Mouse (Mus musculus) frontal cortex, postnatal 10 days (tissue): ENCODE results near the gene Lair1.
A peak's percentile ranks its signal among the peaks of the same experiment; 100 is the strongest.
"Not testable (repeated sequence)": the region's sequence is repeated elsewhere in the genome, so short reads cannot be mapped to it uniquely, and the experiment has no call there.

Experiments
- DNase-seq, 2 experiments: peaks; one replicate each; pipeline ENCODE4 v3.0.0; 2022; ENCODE audit warnings: low spot score in 2 of 2, mixed read lengths in 1 of 2

The Lair1 gene

DNA sequence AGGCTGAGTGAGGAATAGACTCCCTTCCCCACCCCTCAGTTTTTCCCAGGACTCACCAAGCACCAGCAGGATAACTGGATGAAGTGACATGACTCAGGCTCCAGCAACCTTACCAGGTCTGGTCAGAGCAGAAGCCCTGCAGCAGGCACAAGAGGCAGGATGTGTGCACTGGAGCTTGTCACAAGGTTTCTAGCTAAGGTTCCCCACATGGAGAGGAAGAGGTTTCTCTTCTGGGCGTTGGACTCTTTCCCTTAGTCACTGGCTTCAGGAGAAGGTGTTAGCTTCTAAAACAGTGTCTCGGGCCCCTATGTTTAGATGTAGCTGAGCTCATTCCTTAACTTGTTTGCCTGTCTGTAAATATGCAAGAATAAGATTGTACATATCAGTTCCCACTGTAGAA, at the start of gene Lair1:
Gene Lair1, minus strand, starts transcription at position 192 of the 400 bp plus-strand sequence.
- DNase-seq, result no peak

DNA sequence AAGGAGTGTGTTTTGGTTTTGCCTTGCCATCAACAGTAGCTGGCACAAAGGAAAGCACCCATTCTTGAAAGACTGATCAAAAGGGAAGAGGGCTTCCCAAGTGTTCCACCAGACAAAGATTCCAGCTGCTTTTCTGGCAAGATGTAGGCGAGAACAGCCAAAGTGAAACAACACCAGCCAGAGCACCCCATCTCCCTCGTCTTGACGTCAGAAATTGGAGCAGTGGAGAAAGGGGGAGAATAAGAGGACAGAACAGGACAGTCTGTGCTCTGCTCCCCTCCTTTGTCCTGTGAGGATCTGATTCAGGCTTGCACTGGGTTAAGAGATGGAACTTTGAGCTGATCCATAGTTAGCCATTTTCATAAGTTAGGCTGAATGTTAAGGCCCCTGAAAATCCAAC, 48.8 kb upstream of the Lair1 start:
- DNase-seq, result no peak

DNA sequence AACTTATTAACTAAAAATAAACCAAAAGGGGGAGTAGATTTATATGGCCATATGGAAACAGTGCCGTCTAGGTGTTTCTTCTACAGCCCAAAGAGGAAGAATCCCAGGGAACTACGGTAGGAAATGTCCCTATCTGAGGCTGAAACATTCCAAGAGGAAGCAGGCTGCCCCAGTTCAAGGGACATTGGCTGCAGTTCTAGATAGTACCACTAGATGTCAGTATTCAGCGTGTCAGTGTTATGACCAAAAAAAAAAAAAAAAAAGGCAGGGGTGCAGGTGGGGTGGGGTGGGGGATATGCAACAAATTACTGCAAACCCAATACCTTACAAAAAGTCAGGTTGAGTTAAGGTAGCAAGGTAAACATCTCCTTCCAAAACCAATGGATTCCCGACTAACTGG, 40.4 kb upstream of the Lair1 start:
- DNase-seq, result no peak

DNA sequence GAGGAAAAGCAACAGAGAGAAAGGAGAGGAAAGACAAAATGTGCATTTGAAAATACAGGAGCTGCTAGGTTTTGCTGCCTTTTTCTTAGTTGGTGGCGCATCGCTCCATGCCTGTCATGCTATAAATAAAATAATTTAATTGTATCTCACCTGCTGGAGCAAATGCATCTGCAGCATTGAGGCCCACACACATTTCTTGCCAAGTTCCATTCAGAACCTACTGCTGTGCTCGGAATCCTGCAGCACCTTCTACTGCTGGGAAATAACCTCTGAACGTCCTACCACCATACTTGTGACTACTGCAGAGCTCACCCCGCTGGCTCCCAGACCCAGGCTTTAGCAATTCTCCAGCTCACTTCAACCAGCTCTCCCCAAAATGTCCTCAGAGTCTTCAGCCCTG, 38.1 kb upstream of the Lair1 start:
- DNase-seq, result no peak

DNA sequence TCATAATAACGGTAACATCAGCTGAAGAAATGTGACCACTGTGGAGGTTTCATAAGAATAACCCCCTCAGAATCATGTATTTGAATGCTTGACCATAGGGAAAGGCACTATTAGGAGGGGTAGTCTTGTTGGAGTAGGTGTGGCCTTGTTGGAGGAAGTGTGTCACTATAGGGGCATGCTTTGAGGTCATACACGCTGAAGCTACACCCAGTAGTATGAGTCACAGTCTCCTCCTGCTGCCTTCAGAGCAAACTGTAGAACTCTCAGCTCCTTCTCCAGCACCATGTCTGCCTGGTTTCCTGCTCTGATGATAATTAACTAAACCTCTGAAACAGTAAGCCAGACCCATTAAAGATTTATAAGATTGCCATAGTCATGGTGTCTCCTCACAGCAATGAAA, 35.8 kb upstream of the Lair1 start:
- DNase-seq, result no peak

DNA sequence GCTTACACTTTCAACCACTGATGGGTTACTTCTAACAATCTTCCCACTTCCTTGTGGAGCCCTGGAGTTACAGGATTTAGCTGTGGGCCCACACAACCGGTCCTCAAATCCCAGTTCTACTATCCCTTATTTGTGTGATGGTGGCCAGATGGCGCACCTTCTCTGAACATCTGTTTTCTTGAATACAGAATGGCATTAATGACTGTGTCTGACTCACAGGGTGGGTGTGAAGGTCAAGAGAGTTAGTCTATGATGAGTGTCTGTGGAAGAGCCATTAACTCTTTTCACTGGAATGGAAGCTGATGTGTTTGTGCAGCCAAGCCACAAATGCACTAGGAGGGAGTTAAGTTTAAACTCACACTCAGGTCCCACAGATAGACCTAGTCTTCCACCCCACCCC, 35.3 kb upstream of the Lair1 start:
- DNase-seq, result no peak

DNA sequence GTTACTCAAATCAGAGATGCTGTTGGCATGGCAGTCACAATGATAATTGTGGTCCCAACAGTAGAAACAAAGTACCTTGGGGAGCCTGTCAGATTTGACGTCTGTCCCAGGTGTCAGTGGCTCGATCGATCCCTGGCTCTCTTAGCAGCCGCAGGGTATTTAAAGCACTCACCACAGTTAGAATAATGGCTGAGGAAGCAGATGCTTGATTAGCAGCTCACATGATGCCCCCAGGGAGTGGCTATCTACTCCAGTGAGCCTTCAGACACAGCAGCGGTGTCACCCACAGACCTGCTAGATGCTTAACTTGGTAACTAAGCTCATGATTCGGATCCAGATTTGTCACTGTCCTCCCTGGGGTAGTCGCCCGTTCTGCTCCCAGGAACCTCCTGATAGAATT, 28.2 kb upstream of the Lair1 start:
- no peak for DNase-seq

DNA sequence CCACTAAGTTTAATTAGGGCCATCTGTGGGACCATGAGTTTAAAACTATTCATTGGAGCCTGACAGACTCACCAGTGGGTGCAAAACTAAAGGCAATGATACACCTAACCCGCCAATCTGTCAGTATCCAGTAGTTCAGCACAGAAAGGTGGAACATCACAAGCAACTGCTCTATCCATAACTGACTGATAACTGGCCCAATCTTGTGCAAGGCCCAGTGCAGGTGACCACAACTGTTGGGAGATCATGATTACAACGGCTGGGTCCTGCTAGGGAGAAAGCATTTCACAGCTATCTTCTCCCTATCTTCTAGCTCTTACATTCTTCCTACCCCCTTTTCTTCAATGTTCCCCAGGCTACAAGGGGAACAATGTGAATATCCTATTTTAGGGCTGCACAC, 25.7 kb upstream of the Lair1 start:
- DNase-seq, result no peak

DNA sequence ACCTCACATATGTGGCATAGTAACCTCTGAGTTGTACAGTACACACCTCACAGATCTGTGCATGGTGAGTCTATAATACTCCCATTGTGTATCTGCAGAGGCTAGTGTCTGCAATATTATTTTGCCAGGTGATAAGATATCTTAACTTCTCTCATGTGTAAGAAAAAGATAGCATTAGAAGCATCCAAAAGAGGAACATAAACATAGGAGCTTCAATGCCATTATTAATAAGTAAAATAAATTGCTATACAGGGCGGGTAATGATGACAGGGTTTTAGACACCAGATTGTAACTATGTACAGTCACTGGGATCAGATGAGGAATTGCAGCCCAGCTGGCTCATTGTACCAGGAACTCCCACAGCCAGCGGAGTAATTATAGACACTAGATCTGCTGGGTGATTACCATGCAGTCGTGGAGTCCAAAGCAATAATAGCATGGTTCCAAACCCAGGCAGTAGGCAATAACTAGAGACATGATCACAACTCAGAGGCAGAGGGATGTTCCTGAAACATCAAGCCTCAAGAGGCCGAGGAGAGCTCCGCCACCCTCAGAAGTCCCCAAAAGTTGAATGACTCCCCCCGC, 25.0 kb upstream of the Lair1 start:
- peak in 1 of 2 experiments; percentile 30 for DNase-seq

DNA sequence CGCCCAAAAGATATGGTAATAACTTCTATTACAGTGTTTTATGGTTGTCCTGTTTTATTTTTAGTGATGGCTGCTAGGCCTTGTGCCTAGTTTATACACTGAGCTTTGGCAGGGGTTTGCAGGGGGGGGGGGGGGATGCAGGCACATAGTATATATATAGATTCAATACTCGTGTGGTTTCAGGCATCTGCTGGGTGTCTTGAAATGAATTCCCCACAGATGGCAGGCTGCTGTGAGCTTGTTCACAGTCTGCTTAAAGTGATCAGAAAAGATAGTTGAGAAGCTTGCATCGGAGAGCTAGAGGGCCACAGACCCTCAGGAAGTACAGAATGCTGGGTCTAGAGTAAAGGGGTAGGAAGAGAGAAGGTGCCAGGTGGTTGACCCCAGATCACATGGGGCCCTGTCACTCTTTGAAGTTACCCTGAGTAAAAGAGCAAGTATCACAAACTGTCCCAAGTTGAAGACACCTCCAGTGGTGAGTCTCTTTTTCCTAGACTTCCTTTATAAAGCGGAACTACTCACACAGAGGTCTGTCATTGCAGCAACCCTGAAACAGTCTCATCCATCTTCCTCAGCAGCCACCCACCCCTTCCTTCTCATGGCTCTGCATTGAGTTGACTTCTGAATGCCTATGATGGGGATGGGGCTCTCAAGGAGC, 24.4 kb upstream of the Lair1 start:
- peak in 1 of 2 experiments; percentile 33 for DNase-seq

DNA sequence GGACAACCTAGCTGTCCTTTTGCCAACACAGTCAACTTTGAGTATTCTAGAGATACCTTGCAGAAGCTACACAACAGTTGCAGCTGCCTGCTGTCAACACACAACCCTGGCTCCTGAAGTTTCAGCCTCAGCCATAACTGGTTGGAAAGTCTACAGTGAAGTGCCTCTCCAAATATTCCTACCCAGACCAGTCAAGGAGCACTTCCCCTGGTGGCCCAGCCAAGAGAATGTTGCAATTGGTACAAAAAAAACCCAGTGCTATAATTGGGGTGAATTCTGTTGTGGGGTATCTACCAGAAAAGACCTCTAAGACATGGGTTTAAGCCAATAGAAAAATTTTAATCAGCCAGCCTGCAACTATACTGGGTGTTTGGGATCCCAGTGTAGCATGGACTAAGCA, 22.6 kb upstream of the Lair1 start:
- no peak for DNase-seq

DNA sequence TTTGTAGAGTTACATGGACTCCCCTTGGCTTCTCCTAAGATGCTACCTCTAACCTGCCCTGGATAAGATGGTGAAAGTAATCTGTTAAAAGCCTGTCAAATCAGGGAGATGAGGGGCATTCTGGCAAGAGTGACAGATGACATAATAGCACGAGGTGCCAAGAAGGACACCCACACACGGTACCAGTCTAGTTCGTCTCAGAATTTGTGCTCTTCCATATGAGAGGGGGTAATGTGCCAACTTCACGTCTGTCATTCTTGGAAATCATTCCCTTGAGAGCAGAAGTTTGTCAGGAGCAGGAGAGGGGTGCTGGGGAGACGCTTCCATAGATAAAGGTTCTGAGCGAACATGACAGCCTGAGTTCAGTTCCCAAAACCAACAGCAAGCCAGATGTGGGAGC, 21.2 kb upstream of the Lair1 start:
- DNase-seq, result no peak

DNA sequence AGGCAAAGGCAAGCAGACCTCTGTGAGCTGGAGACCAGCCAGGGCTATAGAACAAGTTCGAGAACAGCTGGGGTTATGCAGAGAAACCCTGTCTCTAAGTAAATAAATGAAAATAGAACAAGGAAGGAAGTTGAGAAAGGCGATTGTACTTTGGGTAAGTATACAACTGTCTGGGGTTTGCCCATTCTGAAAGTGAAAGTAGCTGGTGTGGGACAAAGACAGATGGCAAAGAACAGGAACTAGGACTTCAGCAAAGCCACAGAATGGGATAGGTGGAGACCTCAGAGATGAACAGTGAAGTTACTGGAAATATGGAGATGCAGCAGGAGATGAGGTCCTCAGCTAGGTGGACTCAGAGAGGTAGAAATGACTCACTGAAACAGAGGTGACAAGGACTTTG, 19.8 kb upstream of the Lair1 start:
- DNase-seq, result no peak

DNA sequence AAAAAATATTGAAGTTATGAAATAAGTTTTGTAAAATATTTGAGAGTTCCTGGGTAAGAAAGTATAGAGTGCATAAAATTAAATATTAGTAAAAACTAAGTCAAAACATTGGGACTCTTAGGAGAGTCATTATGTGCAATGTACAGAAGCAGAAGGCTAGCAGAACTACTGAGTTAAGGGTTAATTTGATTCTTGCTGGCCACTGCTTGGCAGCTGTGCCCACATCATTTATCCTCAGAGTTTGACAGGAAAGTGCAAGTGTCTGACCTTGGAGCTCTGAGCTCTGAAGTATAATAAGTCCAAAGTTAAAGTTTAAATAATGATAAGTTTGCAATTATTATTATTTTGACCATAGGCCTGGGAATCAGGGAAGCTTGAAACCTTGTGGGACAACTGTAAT, 18.7 kb upstream of the Lair1 start:
- no peak for DNase-seq

DNA sequence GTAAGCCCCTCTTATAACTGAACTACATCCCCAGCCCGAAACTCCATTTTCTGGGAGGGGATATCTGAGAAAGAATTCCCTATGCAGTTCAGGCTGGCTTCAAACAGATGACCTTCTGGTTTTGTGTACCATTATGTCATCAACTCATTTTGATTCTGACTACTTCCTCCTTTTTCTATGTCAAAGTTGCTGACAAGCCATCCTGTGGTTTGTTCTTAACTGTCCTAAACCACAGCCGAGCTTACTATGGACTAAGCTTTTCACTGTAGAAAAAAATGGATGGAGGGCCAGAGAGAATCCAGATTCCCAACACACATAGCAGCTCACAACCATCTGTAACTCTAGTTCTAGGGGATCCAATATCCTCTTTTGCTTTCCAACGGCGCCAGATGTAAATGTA, 17.5 kb upstream of the Lair1 start:
- no peak for DNase-seq

DNA sequence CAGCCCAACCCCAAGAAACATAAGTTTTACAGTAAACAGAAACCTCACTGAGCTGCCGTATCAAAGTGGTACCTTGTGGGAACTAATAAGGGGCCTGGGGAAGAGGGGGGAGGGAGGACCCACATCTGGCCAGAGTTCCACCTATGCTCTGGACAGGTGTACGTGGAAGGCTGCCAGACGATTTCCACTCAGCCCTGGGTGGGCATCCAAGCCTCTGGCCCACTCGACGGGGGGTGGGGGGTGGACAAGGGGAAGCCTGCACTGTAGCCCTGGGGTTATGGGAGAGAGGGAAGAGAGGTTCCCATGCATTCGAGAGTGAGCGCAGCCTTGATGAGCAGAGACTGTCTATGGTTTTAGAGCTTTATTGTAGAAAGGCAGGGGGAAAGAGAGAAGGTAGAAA, 16.5 kb upstream of the Lair1 start:
- no peak for DNase-seq

DNA sequence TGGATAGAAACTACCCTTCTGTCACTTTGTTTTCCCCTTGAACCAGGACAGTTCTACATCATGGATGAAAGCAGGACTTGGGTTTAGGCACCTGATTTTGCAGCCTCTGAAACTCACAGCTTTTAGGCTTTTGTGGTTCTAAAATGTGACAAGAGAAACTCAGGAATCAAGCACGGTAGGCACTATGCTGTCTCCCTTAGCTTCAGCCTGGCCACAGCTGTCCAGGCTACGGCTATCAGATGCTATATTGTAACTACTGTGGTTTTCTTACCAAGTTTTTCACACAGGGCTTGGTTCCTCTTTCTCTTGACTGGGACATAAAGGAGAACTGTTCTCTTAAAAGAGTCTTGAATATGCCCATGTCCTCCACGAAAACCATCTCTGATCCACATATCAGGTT, 10.1 kb upstream of the Lair1 start:
- no peak for DNase-seq

DNA sequence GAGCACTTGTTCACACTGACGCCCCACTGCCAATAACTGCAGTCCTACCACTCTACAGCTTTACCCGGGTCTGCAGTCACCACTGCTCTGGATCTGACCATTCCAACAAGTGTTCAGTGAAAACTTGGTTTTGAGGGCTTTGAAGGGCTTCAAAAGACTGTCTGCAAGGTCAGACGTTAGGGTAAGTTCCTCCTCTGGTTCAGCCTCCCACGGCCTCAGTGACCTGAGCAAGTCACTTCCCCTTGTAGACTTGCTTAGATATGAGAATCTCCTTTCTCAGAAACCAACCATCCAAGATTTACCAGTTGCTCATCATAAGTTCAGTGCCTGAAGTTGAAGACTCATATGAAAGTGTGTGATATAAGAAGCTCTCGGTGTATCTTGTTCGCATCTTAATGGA, 8.1 kb upstream of the Lair1 start:
- DNase-seq, result no peak

DNA sequence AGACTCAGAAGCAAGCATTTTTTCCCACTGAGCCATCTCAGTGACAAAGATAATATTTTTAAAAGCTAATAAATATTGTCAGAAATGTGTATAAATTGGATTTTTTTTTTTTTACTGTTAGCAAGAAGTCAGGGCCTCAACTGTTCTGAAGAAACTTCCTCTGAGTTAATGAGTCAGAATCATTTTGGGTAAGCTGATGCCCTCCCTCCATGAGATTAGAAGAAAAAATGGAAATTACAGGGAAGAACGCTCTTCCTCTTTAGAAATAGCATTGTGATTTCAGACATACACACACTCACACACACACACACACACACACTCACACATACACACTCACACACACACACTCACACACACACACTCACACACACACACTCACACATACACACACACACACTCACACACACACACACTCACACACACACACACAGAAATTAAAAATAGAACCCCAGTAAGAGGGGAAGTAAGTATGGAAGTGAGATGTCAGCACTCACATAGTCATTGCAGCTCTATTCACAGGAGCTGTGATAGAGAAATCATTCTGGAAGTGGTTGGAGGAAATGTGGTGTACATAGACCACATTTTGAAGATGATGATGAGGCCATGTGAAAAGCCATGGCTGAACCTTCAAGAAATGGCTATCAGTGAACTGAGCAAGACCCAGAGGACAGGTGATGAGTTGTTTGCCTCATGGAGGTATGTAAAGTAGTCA, 866 bp upstream of the Lair1 start:
- no peak for DNase-seq

DNA sequence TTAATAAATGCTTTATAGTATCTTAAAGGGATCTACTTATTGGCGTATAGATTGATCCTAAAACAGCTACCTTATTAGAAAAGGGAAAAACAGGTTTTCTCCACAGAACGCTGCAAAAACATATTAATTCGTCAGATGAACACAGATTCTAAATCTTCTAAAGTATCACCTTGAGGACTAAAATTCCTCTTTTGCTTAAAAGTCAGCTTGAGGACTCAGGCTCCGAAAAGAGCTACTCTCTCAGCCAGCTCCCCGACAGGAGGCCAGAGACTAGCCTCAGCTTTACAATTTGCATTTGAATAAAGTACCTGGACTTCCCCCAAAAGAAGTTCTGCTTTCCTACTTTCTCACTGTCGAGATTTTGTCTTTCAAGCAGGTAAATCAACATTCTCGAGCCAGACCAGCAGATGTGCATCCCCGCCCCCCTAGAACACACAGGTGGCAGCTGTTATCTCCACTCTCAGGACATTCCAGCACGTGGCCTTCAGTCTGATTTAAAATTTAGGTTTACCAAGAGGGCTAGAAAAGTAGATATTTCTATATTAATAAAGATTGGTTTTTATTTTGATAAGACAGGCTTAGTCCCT, 2.3 kb downstream of the Lair1 start:
- not testable (repeated sequence) for DNase-seq

DNA sequence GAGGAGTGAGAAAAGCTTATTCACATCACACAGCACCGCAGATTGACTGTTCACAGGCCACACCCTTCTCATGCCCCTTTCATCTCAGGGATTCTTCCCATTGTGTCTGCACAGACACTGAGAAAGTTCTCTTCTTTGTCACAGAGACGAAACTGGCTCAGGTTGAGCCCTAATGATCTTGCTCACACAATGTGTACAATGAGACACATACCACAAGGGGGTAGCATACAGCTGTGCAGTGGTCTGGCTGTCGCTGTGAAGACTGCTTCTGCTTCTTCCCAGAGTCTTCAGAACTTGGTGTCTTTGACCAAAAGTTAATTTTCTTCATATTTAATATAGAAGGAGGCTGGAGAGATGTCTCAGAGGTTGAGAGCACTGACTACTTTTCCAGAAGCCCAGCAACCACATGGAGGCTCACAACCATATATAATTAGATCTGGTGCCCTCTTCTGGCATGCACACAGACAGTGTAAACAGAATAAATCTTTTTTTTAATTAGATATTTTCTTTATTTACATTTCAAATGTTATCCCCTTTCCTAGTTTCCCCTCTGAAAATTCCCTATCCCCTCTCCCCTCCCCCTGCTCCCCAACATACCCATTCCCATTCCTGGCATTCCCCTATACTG, 36.1 kb downstream of the Lair1 start:
- DNase-seq, result peak in 1 of 2 experiments; percentile 19

DNA sequence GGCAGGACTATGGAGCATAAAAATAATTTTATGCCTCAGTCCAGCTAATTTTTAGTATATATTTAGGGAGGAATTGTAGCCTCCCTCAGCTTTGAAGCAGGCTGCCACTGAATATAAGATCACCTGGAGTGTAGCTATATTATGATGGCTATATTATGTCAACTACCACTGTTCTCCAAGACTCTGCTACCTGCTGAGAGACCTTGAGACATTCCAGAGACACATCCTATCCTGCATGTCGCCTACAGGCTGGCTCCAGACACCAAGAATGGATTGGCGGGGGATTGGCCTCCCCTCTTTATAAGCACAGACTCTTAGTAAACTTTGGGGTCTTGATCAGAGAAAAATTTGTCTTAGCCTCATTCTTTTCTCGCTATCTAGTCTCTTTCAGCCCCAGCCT, 58.4 kb downstream of the Lair1 start:
- not testable (repeated sequence) for DNase-seq
